Mouse (Mus musculus): Measurements from ENCODE around the gene Mpv17l2. TPM values are rescaled to one million over a fixed set of nuclear protein-coding genes. Genes with fewer than 3 reads are reported as not detected.

Mpv17l2 gene
- polyA plus RNA-seq, 1 experiment from 2014 or later: 54.5 TPM

DNA sequence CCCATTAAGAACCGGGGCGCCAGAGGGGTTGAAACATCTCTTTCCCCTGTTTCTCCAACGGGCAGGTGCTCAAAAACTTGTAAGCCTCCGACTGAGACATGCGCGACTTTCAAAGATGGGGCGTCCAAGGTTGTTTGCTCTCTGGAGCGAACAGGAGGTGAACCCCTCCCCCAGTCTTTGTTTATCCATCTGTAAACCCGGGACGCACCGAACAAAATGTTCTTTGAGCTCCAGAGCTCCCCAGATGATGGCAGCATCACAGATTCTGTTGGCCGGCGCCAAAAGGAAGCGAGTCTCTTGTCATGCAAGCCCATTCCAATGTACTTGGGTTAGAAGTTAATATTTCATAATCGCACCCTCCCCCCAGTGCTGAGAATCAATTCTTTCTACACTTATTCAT, 37.5 kb upstream of the Mpv17l2 start:
- peaks cover 30% of the 10 kb centered on the region for H3K4me1 ChIP-seq (replicated peaks)
- 16% methylated on average over 15 of the region's 15 CpGs for WGBS
- H3K27me3 ChIP-seq: peaks cover 54% of the 10 kb centered on the region
- ATAC-seq (ENCODE audit: low read depth): no peak
- peak overlapping the region; percentile 46 for H3K4me3 ChIP-seq
- peak overlapping the region; percentile 70; the same call in 1 of the 2 replicates for H3K9ac ChIP-seq
- peak overlapping the region; percentile 87 for H3K4me2 ChIP-seq
- H3K27ac ChIP-seq (replicated peaks): no peak overlapping the region
- H3K9me3 ChIP-seq: no peaks in the 10 kb centered on the region
- H3K36me3 ChIP-seq: no peaks in the 10 kb centered on the region

- Histone ChIP-seq H3K4me2 (peak overlapping the region; percentile 87), H3K4me3 (peak overlapping the region; percentile 46), H3K9me3 (no peaks in the 10 kb centered on the region), H3K4me1 (replicated peaks) (peaks cover 39% of the 10 kb centered on the region), H3K9ac (peak overlapping the region; percentile 70), H3K27me3 (peaks cover 45% of the 10 kb centered on the region), H3K36me3 (no peaks in the 10 kb centered on the region), H3K27ac (replicated peaks) (peak overlapping the region; percentile 42; the same call in 1 of the 2 replicates)
- WGBS: under 1% methylated on average over 57 of the region's 57 CpGs
- peak; percentile 84 for ATAC-seq (ENCODE audit: low read depth)
These were observed 36.6 kb upstream of the Mpv17l2 start for GRCm38 (mm10) chr8:70797081-70798070.

GRCm38 (mm10) chr8:70796403-70797080, 35.8 kb upstream of the Mpv17l2 start:
- Histone ChIP-seq H3K27me3 (peaks cover 37% of the 10 kb centered on the region), H3K4me1 (replicated peaks) (peaks cover 45% of the 10 kb centered on the region), H3K9ac (peak overlapping the region; percentile 70), H3K9me3 (no peaks in the 10 kb centered on the region), H3K27ac (replicated peaks) (no peak overlapping the region; the same call in 1 of the 2 replicates), H3K4me2 (peak overlapping the region; percentile 87), H3K4me3 (peak overlapping the region; percentile 46), H3K36me3 (no peaks in the 10 kb centered on the region)
- ATAC-seq (ENCODE audit: low read depth): peak; percentile 7; the same call in 1 of the 2 replicates
- WGBS: 1% methylated on average over 54 of the region's 54 CpGs

DNA sequence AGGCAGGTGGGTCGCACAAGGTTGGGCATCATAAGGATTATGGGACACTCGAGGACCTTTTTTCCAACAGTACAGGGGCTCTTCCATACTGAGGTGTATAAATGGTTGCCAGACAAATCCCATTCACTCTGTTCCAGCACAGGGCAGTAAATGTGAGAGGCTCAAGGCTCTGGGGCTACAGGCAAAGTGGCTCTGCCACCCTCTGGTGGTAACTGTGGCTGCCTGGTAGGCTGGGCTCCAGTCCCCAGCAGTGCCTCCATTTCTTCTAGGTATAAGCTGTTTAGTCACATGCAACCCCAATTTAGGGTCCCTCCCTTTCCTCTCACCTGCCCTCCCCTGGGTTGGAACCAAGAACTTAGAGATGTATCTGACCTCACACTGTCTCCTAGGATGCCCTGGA, 34.6 kb upstream of the Mpv17l2 start:
- no peak overlapping the region for H3K4me3 ChIP-seq
- no peaks in the 10 kb centered on the region for H3K9me3 ChIP-seq
- peaks cover 29% of the 10 kb centered on the region for H3K27me3 ChIP-seq
- no peak overlapping the region for H3K9ac ChIP-seq
- 92% methylated on average over 2 of the region's 2 CpGs for WGBS
- no peaks in the 10 kb centered on the region for H3K36me3 ChIP-seq
- no peak overlapping the region for H3K27ac ChIP-seq (replicated peaks)
- ATAC-seq (ENCODE audit: low read depth): no peak
- no peak overlapping the region for H3K4me2 ChIP-seq
- peaks cover 49% of the 10 kb centered on the region for H3K4me1 ChIP-seq (replicated peaks)

DNA sequence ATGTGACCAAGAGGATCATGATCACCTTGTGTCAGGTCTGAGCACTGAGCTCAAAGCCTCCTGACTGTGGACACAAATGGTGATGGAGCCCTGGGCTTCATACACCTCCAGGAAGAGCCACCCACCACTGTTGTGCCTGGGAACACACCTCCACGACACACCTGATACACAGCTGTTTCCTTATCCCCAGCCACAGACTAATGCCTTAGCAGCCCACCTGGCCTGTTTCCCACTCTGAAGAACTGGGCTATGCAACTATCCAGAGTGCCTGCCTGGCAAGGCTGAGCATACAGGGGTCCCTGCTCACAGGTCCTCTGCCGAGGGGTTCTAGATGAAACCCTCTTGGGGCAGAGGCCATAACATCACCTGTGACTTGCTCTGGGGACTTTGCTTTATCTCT, 33.5 kb upstream of the Mpv17l2 start:
- no peaks in the 10 kb centered on the region for H3K9me3 ChIP-seq
- ATAC-seq (ENCODE audit: low read depth): no peak

DNA sequence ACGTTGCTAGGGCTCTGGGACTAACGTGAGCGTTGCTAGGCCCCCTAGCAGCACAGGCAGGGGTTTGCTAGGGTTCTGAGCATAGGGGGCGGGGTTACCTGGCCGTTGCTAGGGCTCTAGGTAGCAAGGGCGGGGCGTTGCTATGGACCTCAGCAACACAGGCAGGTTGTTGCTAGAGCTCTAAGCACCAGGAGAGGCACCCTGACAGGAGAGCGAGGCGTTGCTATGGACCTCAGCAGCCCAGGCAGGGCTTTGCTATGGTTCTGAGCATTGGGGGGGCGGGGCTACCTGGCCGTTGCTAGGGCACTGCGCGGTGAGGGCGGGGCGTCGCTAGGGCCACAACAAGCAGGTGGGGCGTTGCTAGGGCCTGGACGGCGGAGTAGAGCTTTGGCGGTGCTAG, 32.0 kb upstream of the Mpv17l2 start:
- Histone ChIP-seq H3K4me1 (replicated peaks) (peaks cover 40% of the 10 kb centered on the region), H3K27me3 (peaks cover 11% of the 10 kb centered on the region; the same call in 1 of the 2 replicates), H3K9ac (peak overlapping the region; percentile 92), H3K4me2 (peak overlapping the region; percentile 77), H3K4me3 (peak overlapping the region; percentile 65), H3K36me3 (peaks cover 18% of the 10 kb centered on the region; the same call in 1 of the 2 replicates), H3K9me3 (no peaks in the 10 kb centered on the region), H3K27ac (replicated peaks) (peak overlapping the region; percentile 91)
- peak; percentile 44 for ATAC-seq (ENCODE audit: low read depth)
- WGBS: under 1% methylated on average over 20 of the region's 20 CpGs

More for the DNA sequence above, 33.5 kb upstream of the Mpv17l2 start:
- H3K4me3 ChIP-seq: no peak overlapping the region
- H3K4me1 ChIP-seq (replicated peaks): peaks cover 50% of the 10 kb centered on the region
- H3K9ac ChIP-seq: no peak overlapping the region
- no peak overlapping the region for H3K27ac ChIP-seq (replicated peaks)
- no peak overlapping the region for H3K4me2 ChIP-seq
- 82% methylated on average over 2 of the region's 2 CpGs for WGBS
- peaks cover 17% of the 10 kb centered on the region for H3K27me3 ChIP-seq
- H3K36me3 ChIP-seq: peaks cover 4% of the 10 kb centered on the region; the same call in 1 of the 2 replicates

- Histone ChIP-seq H3K4me1 (replicated peaks) (peaks cover 37% of the 10 kb centered on the region), H3K9ac (peak overlapping the region; percentile 92), H3K36me3 (peaks cover 24% of the 10 kb centered on the region), H3K9me3 (no peaks in the 10 kb centered on the region), H3K4me2 (peak overlapping the region; percentile 77), H3K27ac (replicated peaks) (peak overlapping the region; percentile 91), H3K4me3 (peak overlapping the region; percentile 65), H3K27me3 (peaks cover 11% of the 10 kb centered on the region; the same call in 1 of the 2 replicates)
- ATAC-seq (ENCODE audit: low read depth): peak; percentile 87
- WGBS: 6% methylated on average over 57 of the region's 58 CpGs
These were observed 31.4 kb upstream of the Mpv17l2 start for GRCm38 (mm10) chr8:70791975-70792691.

- Histone ChIP-seq H3K27ac (replicated peaks) (no peak overlapping the region), H3K9ac (peak overlapping the region; percentile 92), H3K4me2 (peak overlapping the region; percentile 77), H3K36me3 (peaks cover 32% of the 10 kb centered on the region), H3K27me3 (peaks cover 11% of the 10 kb centered on the region; the same call in 1 of the 2 replicates), H3K9me3 (no peaks in the 10 kb centered on the region), H3K4me1 (replicated peaks) (peaks cover 31% of the 10 kb centered on the region), H3K4me3 (peak overlapping the region; percentile 65)
- ATAC-seq (ENCODE audit: low read depth): no peak
- WGBS: 88% methylated on average over 7 of the region's 7 CpGs
These were observed 30.6 kb upstream of the Mpv17l2 start for GRCm38 (mm10) chr8:70791294-70791701.

- Histone ChIP-seq H3K4me2 (peak overlapping the region; percentile 77), H3K4me3 (peak overlapping the region; percentile 65; the same call in 1 of the 2 replicates), H3K36me3 (peaks cover 37% of the 10 kb centered on the region), H3K9ac (peak overlapping the region; percentile 92), H3K9me3 (no peaks in the 10 kb centered on the region), H3K27me3 (peaks cover 11% of the 10 kb centered on the region; the same call in 1 of the 2 replicates), H3K27ac (replicated peaks) (no peak overlapping the region), H3K4me1 (replicated peaks) (peaks cover 31% of the 10 kb centered on the region)
- no peak for ATAC-seq (ENCODE audit: low read depth)
- 67% methylated on average over 8 of the region's 8 CpGs for WGBS
These were observed 30.1 kb upstream of the Mpv17l2 start for GRCm38 (mm10) chr8:70790846-70791245.

- Histone ChIP-seq H3K36me3 (peaks cover 55% of the 10 kb centered on the region), H3K27ac (replicated peaks) (no peak overlapping the region), H3K27me3 (peaks cover 9% of the 10 kb centered on the region; the same call in 1 of the 2 replicates), H3K9me3 (no peaks in the 10 kb centered on the region), H3K4me1 (replicated peaks) (peaks cover 31% of the 10 kb centered on the region), H3K9ac (0 out of 2 replicates have a peak overlapping the region, but pooled peaks have one; percentile 92), H3K4me3 (no peak overlapping the region), H3K4me2 (no peak overlapping the region)
- WGBS: 81% methylated on average over 10 of the region's 10 CpGs
- no peak for ATAC-seq (ENCODE audit: low read depth)
These were observed 28.3 kb upstream of the Mpv17l2 start for GRCm38 (mm10) chr8:70789046-70789445.
